Mouse (Mus musculus) lung, postnatal 0 days (tissue): ENCODE measurements around the gene Rnf19b. TPM values are rescaled to one million over a fixed set of nuclear protein-coding genes. Genes with fewer than 3 reads are reported as not detected.

Source experiments
- ATAC-seq: fragments of 200-750 bp; cut with Nextera tagmentation; 2 replicates; pipeline ENCODE4 v1.8.0; 2017; ENCODE audit warnings: moderate library complexity
- DNase-seq: peaks from one replicate; pipeline ENCODE4 v3.0.0-alpha.2; 2016; ENCODE audit warnings: low spot score
- H3K27ac ChIP-seq: fragments of 300-500 bp; sonication (generic); 2 replicates; pipeline ENCODE4 v1.5.1; 2014; ENCODE audit warnings: antibody characterized with exemption, mild to moderate bottlenecking, low read length, mixed read lengths
- H3K27me3 ChIP-seq: fragments of 300-500 bp; sonication (generic); replicated peaks from 2 replicates; pipeline ENCODE4 v1.6.1; 2014; ENCODE audit warnings: low read length, mixed read lengths; ENCODE audit not compliant: insufficient read depth
- H3K36me3 ChIP-seq: fragments of 300-500 bp; sonication (generic); 2 replicates; pipeline ENCODE4 v1.6.1; 2014; ENCODE audit warnings: low read length, mixed read lengths; ENCODE audit not compliant: insufficient read depth
- H3K4me1 ChIP-seq: fragments of 300-500 bp; sonication (generic); 2 replicates; pipeline ENCODE4 v1.6.1; 2014; ENCODE audit warnings: antibody characterized with exemption, low read depth, low read length, mixed read lengths; ENCODE audit not compliant: insufficient read depth
- H3K4me2 ChIP-seq: fragments of 300-500 bp; sonication (generic); replicated peaks from 2 replicates; pipeline ENCODE4 v1.6.1; 2014; ENCODE audit warnings: low read depth, mild to moderate bottlenecking, low read length, moderate library complexity, mixed read lengths
- H3K4me3 ChIP-seq: fragments of 300-500 bp; sonication (generic); 2 replicates; pipeline ENCODE4 v1.5.1; 2014; ENCODE audit warnings: low read depth, low read length
- H3K9ac ChIP-seq: fragments of 300-500 bp; sonication (generic); replicated peaks from 2 replicates; pipeline ENCODE4 v1.6.1; 2014; ENCODE audit warnings: low read depth, mild to moderate bottlenecking
- H3K9me3 ChIP-seq: fragments of 300-500 bp; sonication (generic); 2 replicates; pipeline ENCODE4 v1.6.1; 2016; ENCODE audit warnings: low read length, mixed read lengths
- CTCF ChIP-seq: IDR thresholded peaks from 2 replicates; pipeline ENCODE4 v1.5.1; 2016; ENCODE audit warnings: antibody characterized with exemption, mild to moderate bottlenecking
- EP300 ChIP-seq: IDR thresholded peaks from 2 replicates; pipeline ENCODE4 v1.6.1; 2016; ENCODE audit warnings: antibody characterized with exemption, mild to moderate bottlenecking, control low read depth
- WGBS: fragments of 180-500 bp; shearing (Covaris S2); extraction: QIAGEN DNeasy Blood & Tissue Kit; methylation state at CpG from one replicate; pipeline ENCODE4 v1.1.7; 2014; 5-methylcytosine and 5-hydroxymethylcytosine counted together
- polyA plus RNA-seq: library from polyadenylated mRNA; unstranded; fragments of >200 nt; fragmentation: Nextera tagmentation; extraction: Ambion mirVana; gene quantifications from 2 replicates; pipeline ENCODE4 v1.2.1, GENCODE M21; 2015

Rnf19b gene
- polyA plus RNA-seq, 1 experiment from 2014 or later = 10.9 TPM

GRCm38 (mm10) chr4:129017150-129017549 is 40.9 kb upstream of the Rnf19b start:
- H3K36me3 ChIP-seq = no peaks in the 10 kb centered on the region
- H3K27me3 ChIP-seq = no peaks in the 10 kb centered on the region
- TF ChIP-seq EP300 (no peak), CTCF (no peak)
- H3K4me2 ChIP-seq = no peak overlapping the region
- ATAC-seq = no peak
- no peak overlapping the region for H3K27ac ChIP-seq
- peaks cover 20% of the 10 kb centered on the region for H3K4me1 ChIP-seq
- DNase-seq = no peak
- H3K9me3 ChIP-seq = no peaks in the 10 kb centered on the region
- 83% methylated on average over 10 of the region's 10 CpGs for WGBS
- no peak overlapping the region for H3K9ac ChIP-seq
- H3K4me3 ChIP-seq = no peak overlapping the region

- H3K4me2 ChIP-seq = no peak overlapping the region
- TF ChIP-seq EP300 (no peak), CTCF (no peak)
- H3K4me1 ChIP-seq = peaks cover 10% of the 10 kb centered on the region
- 71% methylated on average over 9 of the region's 9 CpGs for WGBS
- no peak overlapping the region for H3K27ac ChIP-seq
- H3K36me3 ChIP-seq = no peaks in the 10 kb centered on the region
- DNase-seq = no peak
- H3K9me3 ChIP-seq = no peaks in the 10 kb centered on the region
- H3K4me3 ChIP-seq = no peak overlapping the region
- H3K27me3 ChIP-seq = no peaks in the 10 kb centered on the region
- H3K9ac ChIP-seq = no peak overlapping the region
- ATAC-seq = no peak
Measured at GRCm38 (mm10) chr4:129018788-129019435, 39.2 kb upstream of the Rnf19b start.

- Histone ChIP-seq H3K4me3 (no peak overlapping the region), H3K4me1 (peaks cover 14% of the 10 kb centered on the region), H3K9ac (no peak overlapping the region), H3K4me2 (no peak overlapping the region), H3K27ac (no peak overlapping the region), H3K9me3 (no peaks in the 10 kb centered on the region), H3K36me3 (no peaks in the 10 kb centered on the region), H3K27me3 (no peaks in the 10 kb centered on the region)
- WGBS = 74% methylated on average over 9 of the region's 9 CpGs
- ATAC-seq (no peak), DNase-seq (no peak)
- no peak for TF ChIP-seq CTCF
- no peak for TF ChIP-seq EP300
Measured at GRCm38 (mm10) chr4:129019788-129020187, 38.3 kb upstream of the Rnf19b start.

GRCm38 (mm10) chr4:129020454-129020853 is 37.6 kb upstream of the Rnf19b start:
- Histone ChIP-seq H3K27me3 (no peaks in the 10 kb centered on the region), H3K9ac (no peak overlapping the region), H3K4me2 (no peak overlapping the region), H3K36me3 (no peaks in the 10 kb centered on the region), H3K4me3 (no peak overlapping the region), H3K9me3 (no peaks in the 10 kb centered on the region), H3K4me1 (peaks cover 16% of the 10 kb centered on the region), H3K27ac (no peak overlapping the region)
- TF ChIP-seq EP300 = no peak
- no peak for TF ChIP-seq CTCF
- peak; percentile 76 for ATAC-seq
- DNase-seq = peak; percentile 82
- WGBS = 37% methylated on average over 6 of the region's 6 CpGs

GRCm38 (mm10) chr4:129021426-129021825 is 36.6 kb upstream of the Rnf19b start:
- Histone ChIP-seq H3K27me3 (no peaks in the 10 kb centered on the region), H3K9ac (no peak overlapping the region), H3K9me3 (no peaks in the 10 kb centered on the region), H3K27ac (peak overlapping the region; percentile 62; the same call in 1 of the 2 replicates), H3K4me3 (no peak overlapping the region), H3K36me3 (no peaks in the 10 kb centered on the region), H3K4me1 (peaks cover 16% of the 10 kb centered on the region), H3K4me2 (no peak overlapping the region)
- no peak for TF ChIP-seq CTCF
- TF ChIP-seq EP300 = 0 out of 2 replicates have a peak, but pooled peaks have one; percentile 37
- 50% methylated on average over 3 of the region's 3 CpGs for WGBS
- DNase-seq (peak; percentile 79), ATAC-seq (peak; percentile 44)

GRCm38 (mm10) chr4:129021886-129022285 is 36.2 kb upstream of the Rnf19b start:
- peak overlapping the region; percentile 62; the same call in 1 of the 2 replicates for H3K27ac ChIP-seq

More at GRCm38 (mm10) chr4:129021886-129022285, 36.2 kb upstream of the Rnf19b start:
- WGBS = 78% methylated on average over 4 of the region's 4 CpGs
- DNase-seq (no peak), ATAC-seq (no peak)
- Histone ChIP-seq H3K4me2 (no peak overlapping the region), H3K4me1 (peaks cover 16% of the 10 kb centered on the region), H3K36me3 (no peaks in the 10 kb centered on the region), H3K9ac (no peak overlapping the region), H3K27me3 (no peaks in the 10 kb centered on the region), H3K4me3 (no peak overlapping the region), H3K9me3 (no peaks in the 10 kb centered on the region)
- TF ChIP-seq CTCF (no peak), EP300 (no peak)
